Mouse (Mus musculus): Measurements from ENCODE around the gene Rpgr.

Gene Rpgr

GRCm38 (mm10) chrX:10216410-10216949 is at the start of gene Rpgr:
TSS of gene Rpgr (minus strand) at chrX:10216920.
- in situ Hi-C loops (cut with MseI, MboI), result no loop called here

DNA sequence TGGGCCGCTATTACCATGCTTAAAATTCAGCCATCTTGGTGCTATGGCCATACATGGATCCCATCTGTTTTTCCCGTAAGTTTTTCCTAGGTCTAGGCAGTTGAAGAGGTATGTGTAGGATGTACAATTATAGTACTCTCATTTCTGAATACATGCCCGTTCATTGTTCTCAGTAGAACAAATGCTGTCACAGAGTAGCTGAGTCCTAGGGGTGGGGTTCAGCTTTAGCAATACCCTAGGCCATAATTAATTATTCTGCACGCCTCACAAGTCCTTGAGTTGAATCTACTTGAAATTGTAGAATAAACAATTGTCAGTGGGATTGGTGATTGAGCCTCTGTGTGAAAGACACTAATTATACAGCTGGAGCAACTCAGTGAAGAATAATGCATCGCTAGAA is 41.5 kb upstream of the Rpgr start:
- in situ Hi-C loops (cut with MseI, MboI), result no loop called here

DNA sequence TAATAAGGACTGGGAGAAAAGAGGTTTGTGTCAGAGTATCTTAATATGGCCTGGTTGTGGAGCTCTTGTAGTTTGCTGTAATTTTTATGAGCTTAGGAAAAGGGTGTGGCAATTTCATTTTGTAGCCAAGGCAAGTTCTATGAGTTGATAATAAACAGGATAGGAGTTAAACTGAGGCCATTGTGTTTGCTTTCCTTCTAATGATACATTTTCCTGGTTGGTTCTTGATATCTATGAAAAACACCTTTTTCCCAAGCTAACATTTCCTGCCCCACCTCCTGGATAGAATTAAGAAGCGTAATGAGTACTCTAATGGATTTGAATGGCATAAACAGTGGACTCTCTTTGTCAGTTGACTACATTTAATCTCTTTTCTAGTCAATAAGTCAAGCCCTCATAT is 41.1 kb upstream of the Rpgr start:
- in situ Hi-C loops (cut with MseI, MboI), result no loop called here

DNA sequence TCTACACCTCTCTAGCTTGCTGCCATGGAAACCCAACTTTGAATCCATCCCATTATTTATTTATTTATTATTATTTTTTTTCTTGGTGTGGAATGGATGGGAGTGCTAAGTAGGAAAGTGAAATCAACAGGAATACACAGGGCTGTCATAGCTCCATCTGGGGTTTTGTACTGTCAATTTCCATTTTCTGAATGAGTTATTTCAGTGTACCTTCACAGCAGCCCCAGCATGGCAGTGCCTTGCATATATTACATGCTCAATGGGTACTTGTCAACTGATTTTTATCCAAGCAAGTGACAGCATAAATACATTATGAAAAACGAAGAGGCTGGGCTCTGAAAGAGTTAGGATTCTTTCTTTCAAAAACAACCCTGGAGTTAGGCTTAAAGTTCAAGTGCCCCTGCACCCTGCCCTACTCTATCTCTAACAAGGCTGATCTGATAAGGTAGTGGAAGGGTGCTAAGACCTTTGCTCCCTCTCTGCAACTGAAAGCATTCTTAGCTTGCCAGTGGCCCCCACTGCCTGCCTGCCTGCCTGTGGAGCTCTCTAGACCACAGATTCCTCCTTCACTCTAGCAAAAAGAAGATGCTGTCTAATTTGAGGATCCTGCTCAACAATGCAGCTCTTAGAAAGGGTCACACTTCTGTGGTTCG is 35.3 kb upstream of the Rpgr start, which contains the start of gene Otc:
Gene Otc, plus strand, starts transcription at position 454 of the 653 bp plus-strand sequence.
- in situ Hi-C loops (cut with MseI, MboI), result no loop called here

GRCm38 (mm10) chrX:10251357-10251756 is 34.6 kb upstream of the Rpgr start:
- in situ Hi-C loops (cut with MseI, MboI), result no loop called here

- in situ Hi-C loops (cut with MseI, MboI), result no loop called here
Measured at GRCm38 (mm10) chrX:10243916-10244315, 27.2 kb upstream of the Rpgr start.

DNA sequence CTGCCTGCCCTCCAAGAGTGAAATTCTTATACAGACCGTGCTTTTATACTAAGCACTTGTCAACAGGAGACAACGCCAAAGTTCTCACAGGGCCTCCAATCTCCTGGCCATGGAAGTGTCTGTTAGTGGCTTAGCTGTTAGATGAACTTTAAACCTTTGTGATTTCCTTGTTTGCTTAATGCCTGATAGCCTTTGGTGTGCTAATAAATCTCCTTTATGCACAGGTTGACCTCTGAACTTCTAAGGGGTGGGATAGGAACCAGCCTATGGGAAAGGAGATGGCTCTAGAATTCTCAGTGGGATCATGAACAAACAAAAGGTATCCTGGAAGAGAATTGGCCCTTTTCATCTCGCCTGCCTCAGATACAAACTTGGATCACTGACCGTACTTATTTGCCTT is 22.8 kb upstream of the Rpgr start:
- in situ Hi-C loops (cut with MseI, MboI), result no loop called here

DNA sequence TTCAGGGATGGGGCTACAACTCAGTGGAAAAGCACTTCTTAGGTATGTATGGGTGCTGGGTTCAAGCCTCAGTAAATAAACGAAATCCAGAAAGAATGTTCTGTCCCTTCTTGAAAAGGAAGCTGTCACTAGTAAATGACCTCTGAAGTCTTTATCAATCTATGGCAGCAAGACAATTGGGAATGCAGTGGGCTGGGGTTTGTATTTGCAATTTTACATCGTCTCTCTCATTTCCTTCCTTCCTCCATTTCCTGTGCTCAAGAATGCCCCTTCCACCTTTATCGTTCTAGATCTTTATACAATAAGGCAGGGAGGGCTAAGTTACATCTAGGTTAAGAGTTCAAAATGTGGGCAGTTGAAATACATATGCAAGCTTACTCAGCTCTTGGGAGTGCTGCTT is 17.9 kb upstream of the Rpgr start:
- in situ Hi-C loops (cut with MseI, MboI), result no loop called here

DNA sequence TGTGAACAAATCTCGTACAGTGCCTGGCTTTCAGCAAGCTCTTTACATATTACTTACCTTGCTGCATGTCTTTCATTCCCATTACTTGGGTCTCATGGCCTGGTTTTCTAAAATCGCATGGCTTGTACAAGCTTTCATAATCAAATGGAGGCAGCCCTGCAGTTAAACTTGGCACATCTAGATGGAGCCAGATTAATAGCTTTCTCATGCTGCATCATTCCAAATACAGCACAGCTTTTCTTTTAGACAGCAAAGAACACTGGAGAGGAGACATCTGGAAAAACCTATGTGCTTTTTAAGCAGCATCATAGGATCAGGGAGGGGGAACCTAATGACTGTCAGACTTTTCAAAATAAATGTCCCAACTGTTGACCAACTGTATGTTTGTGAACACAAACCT is 16.3 kb upstream of the Rpgr start:
- in situ Hi-C loops (cut with MseI, MboI), result no loop called here

- in situ Hi-C loops (cut with MseI, MboI), result no loop called here
Measured at GRCm38 (mm10) chrX:10219281-10219680, 2.6 kb upstream of the Rpgr start.

- in situ Hi-C loops (cut with MseI, MboI), result no loop called here
Measured at GRCm38 (mm10) chrX:10215972-10216371, 748 bp downstream of the Rpgr start.

GRCm38 (mm10) chrX:10205937-10206336 is 10.8 kb downstream of the Rpgr start:
- in situ Hi-C loops (cut with MseI, MboI), result no loop called here

DNA sequence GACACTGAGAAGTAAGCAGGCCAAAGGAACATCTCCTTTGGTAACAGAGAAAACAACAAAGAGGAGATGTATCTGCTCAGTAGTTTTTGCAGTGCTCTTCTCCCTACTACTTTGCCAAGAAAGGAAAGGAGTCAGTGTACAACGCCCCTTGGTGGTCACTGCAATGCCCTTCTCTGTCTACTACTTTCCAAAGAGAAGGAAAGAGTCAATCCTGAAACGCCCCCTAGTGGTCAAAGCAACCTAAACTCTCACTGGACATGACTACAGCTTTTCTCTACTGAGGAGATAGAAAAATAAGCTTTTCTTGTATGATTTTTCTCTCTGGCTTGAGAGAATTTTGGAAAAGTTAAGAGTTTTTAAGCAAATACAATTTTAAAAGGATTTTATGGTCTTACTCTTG is 15.4 kb downstream of the Rpgr start:
- in situ Hi-C loops (cut with MseI, MboI), result no loop called here

DNA sequence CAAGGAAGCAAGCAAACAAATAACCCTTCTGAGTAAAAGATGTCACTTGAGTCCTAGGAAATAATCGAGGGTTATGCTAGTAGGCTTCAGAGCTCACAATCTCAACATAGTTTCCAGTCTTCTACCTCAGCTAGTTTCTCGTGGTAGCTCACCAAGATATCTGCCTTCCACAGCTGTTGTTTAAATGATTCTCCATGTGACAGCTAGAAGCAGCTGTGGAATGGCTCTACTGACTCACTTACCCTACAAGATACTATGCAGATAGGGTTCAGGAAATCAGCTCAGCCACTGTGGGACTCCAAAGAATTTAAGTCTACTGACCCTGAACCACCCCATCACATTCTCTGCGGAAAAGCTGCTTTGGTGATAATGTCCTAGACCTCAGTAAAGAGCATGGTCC is 64.3 kb downstream of the Rpgr start:
- in situ Hi-C loops (cut with MseI, MboI), result no loop called here

GRCm38 (mm10) chrX:10117065-10117719 is 99.5 kb downstream of the Rpgr start, which contains the start of gene Srpx:
TSS of gene Srpx (minus strand) at chrX:10117709.
- in situ Hi-C loops (cut with MseI, MboI), result no loop called here

DNA sequence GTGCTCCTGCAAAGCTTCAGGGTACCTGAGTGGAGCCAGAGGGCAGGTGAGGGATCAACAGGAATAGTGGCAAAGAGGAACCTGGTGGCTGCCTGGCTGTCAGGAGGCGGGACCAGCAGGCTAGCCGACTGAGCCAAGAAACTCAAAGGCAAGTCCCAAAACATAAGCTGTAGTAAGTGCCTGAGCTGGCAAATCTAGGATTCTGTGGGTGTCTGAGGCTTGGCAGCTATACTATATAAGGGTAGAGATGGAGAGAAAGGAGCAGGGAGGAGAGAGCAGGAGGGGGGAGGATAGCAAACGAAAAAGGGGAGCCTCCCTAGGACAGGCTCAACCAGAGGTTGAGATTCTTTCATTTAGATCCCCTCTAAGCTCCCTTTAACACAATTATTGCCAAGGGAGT is 100.9 kb downstream of the Rpgr start:
- in situ Hi-C loops (cut with MseI, MboI), result no loop called here

- in situ Hi-C loops (cut with MseI, MboI), result no loop called here
Measured at GRCm38 (mm10) chrX:10110736-10111135, 106.0 kb downstream of the Rpgr start.

DNA sequence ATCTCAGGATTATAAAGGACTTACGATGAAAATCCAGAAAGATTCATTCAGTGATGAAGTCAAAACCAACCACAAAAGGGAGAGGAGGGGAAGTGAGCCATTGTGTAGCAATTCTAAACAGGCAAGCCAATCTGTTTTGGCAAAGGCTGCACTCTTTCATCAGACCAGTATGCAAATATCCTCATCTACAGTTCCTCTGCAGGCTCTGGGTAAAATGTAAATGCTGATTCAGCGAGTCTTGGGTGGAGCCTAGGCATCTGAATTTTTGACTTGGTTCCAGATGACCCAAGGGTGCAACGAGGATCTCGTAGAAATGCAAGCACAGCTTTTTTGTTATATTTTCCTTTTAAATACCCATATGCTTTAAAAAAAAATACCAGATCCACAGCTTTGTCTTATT is 108.2 kb downstream of the Rpgr start:
- in situ Hi-C loops (cut with MseI, MboI), result no loop called here

DNA sequence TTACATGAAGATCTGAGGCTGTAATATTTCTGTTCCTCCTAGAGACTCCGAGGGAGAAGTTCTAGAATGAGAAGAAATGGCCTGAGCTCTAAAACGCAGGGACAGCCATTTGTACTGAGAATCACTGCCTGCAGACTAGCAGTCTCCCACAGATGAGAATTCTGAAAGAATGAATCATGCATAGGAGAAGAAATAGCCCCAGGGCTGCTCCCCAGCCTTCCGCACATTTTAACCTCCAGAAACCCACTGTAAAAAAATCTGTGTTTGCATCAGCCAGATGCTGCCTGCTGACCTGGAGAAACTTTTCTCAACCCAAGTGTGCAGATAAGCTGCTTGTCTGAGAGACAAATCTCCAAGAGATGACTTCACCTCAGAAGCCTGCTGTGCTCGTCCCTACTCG is 111.2 kb downstream of the Rpgr start:
- in situ Hi-C loops (cut with MseI, MboI), result no loop called here

DNA sequence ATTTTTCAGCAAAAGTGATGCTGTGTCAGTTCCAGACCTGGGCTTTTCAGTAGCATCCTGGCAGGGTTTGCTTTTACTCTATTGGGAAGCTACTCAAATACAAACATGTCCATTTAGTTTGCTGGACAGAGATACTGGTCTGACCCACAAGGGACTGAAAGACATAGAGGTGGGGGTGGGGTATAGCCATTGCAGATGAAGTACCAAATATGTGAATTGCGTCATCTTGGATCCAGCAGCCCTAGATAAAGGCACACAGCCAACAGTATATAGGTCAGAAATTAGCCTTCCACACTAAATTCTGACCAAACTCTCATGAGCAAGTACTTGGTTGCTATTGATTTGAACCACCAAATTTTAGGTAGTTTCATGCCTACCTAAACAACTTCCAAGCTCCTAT is 114.0 kb downstream of the Rpgr start:
- in situ Hi-C loops (cut with MseI, MboI), result no loop called here

- in situ Hi-C loops (cut with MseI, MboI), result no loop called here
Measured at GRCm38 (mm10) chrX:10095797-10096196, 120.9 kb downstream of the Rpgr start.

GRCm38 (mm10) chrX:10080385-10080784 is 136.3 kb downstream of the Rpgr start:
- in situ Hi-C loops (cut with MseI, MboI), result no loop called here

DNA sequence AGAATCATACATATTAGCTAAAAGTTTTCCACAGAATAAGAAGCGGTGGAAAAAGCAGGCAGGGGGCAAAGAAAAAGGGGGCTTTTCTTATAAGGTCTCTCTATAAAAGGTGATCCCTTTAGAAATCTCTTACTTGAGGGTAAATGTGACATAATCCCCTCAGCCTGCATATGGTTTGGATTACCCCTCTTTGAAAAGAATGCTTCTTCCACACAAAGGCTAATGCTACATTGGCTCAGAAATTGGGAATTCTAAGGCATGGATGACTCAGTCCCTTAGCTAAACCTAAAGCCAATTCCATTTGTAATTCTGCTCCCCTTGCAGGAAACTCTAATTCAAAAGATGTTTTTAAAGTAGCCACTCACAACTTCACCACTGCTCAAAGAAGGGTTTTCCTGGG is 136.7 kb downstream of the Rpgr start:
- in situ Hi-C loops (cut with MseI, MboI), result no loop called here
